Mouse (Mus musculus) large intestine, adult 2 months (tissue): Measurements from ENCODE around the gene Ttc9b. TPM values are rescaled to one million over a fixed set of nuclear protein-coding genes. Genes with fewer than 3 reads are reported as not detected.

Source experiments
- DNase-seq: peaks from one replicate; pipeline ENCODE4 v3.0.0-alpha.2; 2012; ENCODE audit warnings: low read depth, low spot score
- WGBS: fragments of 180-500 bp; shearing (Covaris S2); methylation state at CpG from one replicate; pipeline ENCODE4 v1.1.7; 2018; 5-methylcytosine and 5-hydroxymethylcytosine counted together
- polyA plus RNA-seq: library from polyadenylated mRNA; depleted of rRNA; stranded (reverse); fragments of >200 nt; gene quantifications from 2 replicates; pipeline ENCODE4 v1.2.3, GENCODE M21; 2012; rRNA removed

The Ttc9b gene
- polyA plus RNA-seq, 1 experiment, result 0.38 TPM

- no peak for DNase-seq
- WGBS, result 36% methylated on average over 2 of the region's 2 CpGs
Observed at GRCm38 (mm10) chr7:27683218-27683617, 29.5 kb downstream of the Ttc9b start.

GRCm38 (mm10) chr7:27685220-27685619 lies 31.5 kb downstream of the Ttc9b start:
- 32% methylated on average over 5 of the region's 5 CpGs for WGBS
- no peak for DNase-seq

GRCm38 (mm10) chr7:27685681-27686080 lies 32.0 kb downstream of the Ttc9b start:
- no peak for DNase-seq
- 0% methylated on average over 6 of the region's 6 CpGs for WGBS

GRCm38 (mm10) chr7:27687043-27687442 lies 33.3 kb downstream of the Ttc9b start:
- DNase-seq, result no peak
- WGBS, result 93% methylated on average over 1 of the region's 1 CpGs

DNA sequence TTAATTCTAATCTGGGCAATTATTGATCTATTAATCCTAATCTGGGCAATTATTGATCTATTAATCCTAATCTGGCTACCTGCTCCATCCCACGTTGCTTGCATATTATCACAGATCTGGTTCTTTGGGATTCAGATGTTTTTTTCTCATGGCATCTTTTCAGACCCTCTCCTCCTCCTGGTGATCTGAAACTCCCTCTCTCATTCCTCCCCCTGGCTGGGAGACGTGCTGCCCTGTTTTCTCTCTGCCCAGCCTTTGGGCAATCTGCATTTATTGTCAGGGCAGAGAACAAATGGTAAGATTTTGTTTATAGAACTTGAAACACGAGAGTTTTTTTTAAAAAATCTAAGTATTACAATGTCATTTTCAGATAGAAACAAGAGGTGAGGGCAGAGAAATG lies 34.1 kb downstream of the Ttc9b start:
- WGBS, result 45% methylated on average over 3 of the region's 3 CpGs
- no peak for DNase-seq

DNA sequence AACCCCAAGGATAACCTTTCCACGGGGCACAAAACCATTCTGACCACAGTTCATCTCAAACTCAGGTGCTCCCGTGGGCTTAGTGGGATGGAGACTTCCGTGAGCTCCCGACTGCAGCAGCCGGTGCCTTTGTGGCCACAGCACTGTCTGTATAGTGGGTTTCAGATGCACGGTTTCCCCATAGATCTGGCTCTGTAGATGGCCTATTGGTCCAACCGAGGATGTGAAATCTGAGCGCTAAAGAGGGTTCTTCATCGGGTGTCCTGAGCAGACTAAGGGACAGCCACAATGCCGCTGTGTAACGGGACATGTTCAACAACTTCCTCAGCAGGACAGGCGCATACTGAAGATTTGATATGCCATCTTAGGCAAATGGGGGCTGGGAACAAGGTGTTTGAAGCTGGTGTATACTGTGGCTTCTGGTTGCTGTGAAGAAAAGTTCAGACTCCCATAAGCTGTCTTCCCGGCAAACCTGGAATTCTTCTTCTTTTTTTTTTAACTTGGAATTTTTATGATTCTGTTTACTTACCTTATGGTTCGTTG lies 34.6 kb downstream of the Ttc9b start:
- WGBS, result 17% methylated on average over 14 of the region's 14 CpGs
- no peak for DNase-seq

GRCm38 (mm10) chr7:27688815-27689612 lies 35.3 kb downstream of the Ttc9b start, which contains the start of gene Zfp607b:
Gene Zfp607b, plus strand, starts transcription at chr7:27689340.
- WGBS, result under 1% methylated on average over 19 of the region's 19 CpGs

GRCm38 (mm10) chr7:27691076-27691475 lies 37.4 kb downstream of the Ttc9b start:
- WGBS, result 41% methylated on average over 5 of the region's 5 CpGs
- DNase-seq, result no peak

More at GRCm38 (mm10) chr7:27688815-27689612, 35.3 kb downstream of the Ttc9b start, which contains the start of gene Zfp607b:
- peak; percentile 97 for DNase-seq

DNA sequence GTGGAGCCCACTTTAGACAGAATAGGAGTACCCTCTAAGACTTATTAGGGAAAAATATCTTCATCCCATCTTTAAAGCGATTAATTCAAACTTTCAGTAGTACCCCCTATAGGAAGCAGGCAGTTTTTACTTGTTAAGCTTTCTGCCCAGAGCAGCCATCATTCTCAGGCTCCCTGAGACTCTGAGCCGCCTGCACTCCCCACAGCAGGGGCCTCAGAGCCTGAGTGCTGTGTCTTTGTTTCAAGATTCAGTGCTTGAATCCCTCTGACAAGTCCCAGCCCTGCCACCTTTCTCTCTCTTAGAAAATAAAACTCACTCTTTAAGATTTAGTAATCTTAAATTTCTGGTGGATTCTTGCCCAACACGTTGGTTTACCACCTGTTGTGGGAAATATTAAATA lies 43.0 kb downstream of the Ttc9b start:
- no peak for DNase-seq
- WGBS, result 67% methylated on average over 3 of the region's 3 CpGs

Other genes with a start within 250 kb of the Ttc9b start
- gene Sptbn4, start 206.2 kb upstream of the Ttc9b start, polyA plus RNA-seq, result 0.19 and 0.34 TPM in 2 replicates
- gene Blvrb, start 205.9 kb upstream of the Ttc9b start, polyA plus RNA-seq, result 60.1 and 72.7 TPM in 2 replicates
- 14.5 and 15.3 TPM in 2 replicates for gene Sertad3, start 180.1 kb upstream of the Ttc9b start, polyA plus RNA-seq
- 54.5 and 60.4 TPM in 2 replicates for gene Sertad1, start 167.0 kb upstream of the Ttc9b start, polyA plus RNA-seq
- 1.1 and 1.2 TPM in 2 replicates for gene Prx, start 154.6 kb upstream of the Ttc9b start, polyA plus RNA-seq
- gene Hipk4, start 130.6 kb upstream of the Ttc9b start, polyA plus RNA-seq, result 0.56 and 0.73 TPM in 2 replicates
- 61.4 and 63.0 TPM in 2 replicates for gene Pld3, start 100.7 kb upstream of the Ttc9b start, polyA plus RNA-seq
- 15.9 and 16.6 TPM in 2 replicates for gene 2310022A10Rik, start 100.7 kb upstream of the Ttc9b start, polyA plus RNA-seq
- 40.2 and 44.7 TPM in 2 replicates for gene Akt2, start 62.4 kb upstream of the Ttc9b start, polyA plus RNA-seq
- 10.8 and 11.4 TPM in 2 replicates for gene Map3k10, start 20.7 kb downstream of the Ttc9b start, polyA plus RNA-seq
- 0.10 TPM in 2 replicates for gene Zfp607b, start 35.4 kb downstream of the Ttc9b start, polyA plus RNA-seq
- gene Zfp60, start 77.5 kb downstream of the Ttc9b start, polyA plus RNA-seq, result 1.1 and 1.2 TPM in 2 replicates
- 0.73 and 1.2 TPM in 2 replicates for gene Zfp626, start 153.3 kb downstream of the Ttc9b start, polyA plus RNA-seq
- gene Zfp59, start 184.7 kb downstream of the Ttc9b start, polyA plus RNA-seq, result 0.53 and 1.1 TPM in 2 replicates
- gene Zfp607a, start 203.6 kb downstream of the Ttc9b start, polyA plus RNA-seq, result 0.37 and 0.80 TPM in 2 replicates